Comparison of ENCODE assay signal across 7 mouse cellular contexts in genomic region chr2:144330352-144330959, GRCm38 (mm10). TPM values are rescaled to one million over a fixed set of nuclear protein-coding genes. Genes with fewer than 3 reads are reported as not detected.
DNase-seq lines count a peak whose midpoint lies in the region; ATAC-seq lines count a peak whose summit lies in the region.

No protein-coding gene starts in this region.

- H3K36me3 ChIP-seq in embryonic facial prominence, embryonic 13.5 days, result no peaks in the 10 kb centered on the region
- no peaks in the 10 kb centered on the region for H3K36me3 ChIP-seq in intestine, embryonic 14.5 days (ENCODE audit: control insufficient read depth, insufficient read depth, low read length)

- H3K9me3 ChIP-seq in embryonic facial prominence, embryonic 13.5 days, result no peaks in the 10 kb centered on the region
- H3K9me3 ChIP-seq in intestine, embryonic 14.5 days (ENCODE audit: control insufficient read depth, low read length), result no peaks in the 10 kb centered on the region

- peak overlapping the region; percentile 70 for H3K9ac ChIP-seq in embryonic facial prominence, embryonic 13.5 days
- 0 out of 2 replicates have a peak overlapping the region, but pooled peaks have one; percentile 14 for H3K9ac ChIP-seq in intestine, embryonic 14.5 days (ENCODE audit: low read length)

- H3K4me1 ChIP-seq in embryonic facial prominence, embryonic 13.5 days, result peaks cover 41% of the 10 kb centered on the region
- peaks cover 19% of the 10 kb centered on the region; the same call in 1 of the 2 replicates for H3K4me1 ChIP-seq in intestine, embryonic 14.5 days (replicated peaks; ENCODE audit: control insufficient read depth, insufficient read depth, low read length)

- under 1% methylated on average over 41 of the region's 41 CpGs for WGBS in embryonic facial prominence, embryonic 13.5 days
- WGBS in intestine, embryonic 14.5 days, result 1% methylated on average over 41 of the region's 41 CpGs

- H3K27me3 ChIP-seq in embryonic facial prominence, embryonic 13.5 days, result peaks cover 83% of the 10 kb centered on the region
- peaks cover 73% of the 10 kb centered on the region for H3K27me3 ChIP-seq in intestine, embryonic 14.5 days (replicated peaks; ENCODE audit: control insufficient read depth, insufficient read depth, low read length)

- H3K4me3 ChIP-seq in embryonic facial prominence, embryonic 13.5 days, result peak overlapping the region; percentile 60
- peak overlapping the region; percentile 50 for H3K4me3 ChIP-seq in intestine, embryonic 14.5 days (ENCODE audit: low read depth, low read length)

- H3K4me2 ChIP-seq in embryonic facial prominence, embryonic 13.5 days, result peak overlapping the region; percentile 98
- peak overlapping the region; percentile 99 for H3K4me2 ChIP-seq in intestine, embryonic 14.5 days (ENCODE audit: low read length)

- DNase-seq in right cerebral cortex, postnatal 25 days, result peak; percentile 33
- no peak for DNase-seq in right cerebral cortex, postnatal 10 days (ENCODE audit: low spot score in 2 of 2)
- DNase-seq in intestine, embryonic 14.5 days (ENCODE audit: low spot score), result peak; percentile 71
- peak; percentile 8 for DNase-seq in lung, postnatal 25 days (ENCODE audit: low spot score)
- DNase-seq in testis, postnatal 10 days (ENCODE audit: low spot score), result peak; percentile 46
- DNase-seq in B cell, adult 2 months, result no peak

- H3K27ac ChIP-seq in embryonic facial prominence, embryonic 13.5 days, result no peak overlapping the region
- no peak overlapping the region for H3K27ac ChIP-seq in intestine, embryonic 14.5 days (ENCODE audit: low read depth)

- ATAC-seq in embryonic facial prominence, embryonic 13.5 days (ENCODE audit: insufficient number of reproducible peaks, insufficient read depth, low FRiP score, low TSS enrichment, low read depth), result no peak
- peak; percentile 43; the same call in 1 of the 2 replicates for ATAC-seq in intestine, embryonic 14.5 days (replicated peaks; ENCODE audit: low FRiP score, low TSS enrichment, low read depth)

RNA-seq across cellular contexts. Expression of gene Ovol2, which starts 1.5 kb away (rescaled TPM):
- 3.2 TPM in 2 replicates for polyA plus RNA-seq in embryonic facial prominence, embryonic 13.5 days (2015; fragmentation: Nextera tagmentation; extraction: Ambion mirVana)
- 0.93 and 0.95 TPM in 2 replicates for polyA plus RNA-seq in intestine, embryonic 14.5 days (2014; fragmentation: Nextera tagmentation; extraction: Ambion mirVana)

RNA-seq across cellular contexts. Expression of gene Kat14, which starts 38.3 kb away (rescaled TPM):
- polyA plus RNA-seq in embryonic facial prominence, embryonic 13.5 days (2015; fragmentation: Nextera tagmentation; extraction: Ambion mirVana), result 43.5 and 44.3 TPM in 2 replicates
- polyA plus RNA-seq in intestine, embryonic 14.5 days (2014; fragmentation: Nextera tagmentation; extraction: Ambion mirVana), result 43.8 and 43.9 TPM in 2 replicates

RNA-seq across cellular contexts. Expression of gene Pet117, which starts 38.3 kb away (rescaled TPM):
- polyA plus RNA-seq in embryonic facial prominence, embryonic 13.5 days (2015; fragmentation: Nextera tagmentation; extraction: Ambion mirVana), result 6.4 and 7.7 TPM in 2 replicates
- polyA plus RNA-seq in intestine, embryonic 14.5 days (2014; fragmentation: Nextera tagmentation; extraction: Ambion mirVana), result 2.2 TPM in 2 replicates

RNA-seq across cellular contexts. Expression of gene Snx5, which starts 59.8 kb away (rescaled TPM):
- polyA plus RNA-seq in embryonic facial prominence, embryonic 13.5 days (2015; fragmentation: Nextera tagmentation; extraction: Ambion mirVana), result 124 TPM in 2 replicates
- 134 and 139 TPM in 2 replicates for polyA plus RNA-seq in intestine, embryonic 14.5 days (2014; fragmentation: Nextera tagmentation; extraction: Ambion mirVana)

RNA-seq across cellular contexts. Expression of gene Mgme1, which starts 60.0 kb away (rescaled TPM):
- polyA plus RNA-seq in embryonic facial prominence, embryonic 13.5 days (2015; fragmentation: Nextera tagmentation; extraction: Ambion mirVana), result 17.5 and 19.2 TPM in 2 replicates
- polyA plus RNA-seq in intestine, embryonic 14.5 days (2014; fragmentation: Nextera tagmentation; extraction: Ambion mirVana), result 21.1 and 22.9 TPM in 2 replicates

Comparison
In these comparisons a context has a peak if more than half of its experiments do, and no peak if none do; other contexts are left out.
1. DNase-seq: peak in right cerebral cortex, postnatal 25 days (single experiment), intestine, embryonic 14.5 days (single experiment), lung, postnatal 25 days (single experiment) and testis, postnatal 10 days (single experiment); none in right cerebral cortex, postnatal 10 days (0 of 2) and B cell, adult 2 months (0 of 2).